7 mouse cellular contexts compared by ENCODE assay signal in the genomic region with DNA sequence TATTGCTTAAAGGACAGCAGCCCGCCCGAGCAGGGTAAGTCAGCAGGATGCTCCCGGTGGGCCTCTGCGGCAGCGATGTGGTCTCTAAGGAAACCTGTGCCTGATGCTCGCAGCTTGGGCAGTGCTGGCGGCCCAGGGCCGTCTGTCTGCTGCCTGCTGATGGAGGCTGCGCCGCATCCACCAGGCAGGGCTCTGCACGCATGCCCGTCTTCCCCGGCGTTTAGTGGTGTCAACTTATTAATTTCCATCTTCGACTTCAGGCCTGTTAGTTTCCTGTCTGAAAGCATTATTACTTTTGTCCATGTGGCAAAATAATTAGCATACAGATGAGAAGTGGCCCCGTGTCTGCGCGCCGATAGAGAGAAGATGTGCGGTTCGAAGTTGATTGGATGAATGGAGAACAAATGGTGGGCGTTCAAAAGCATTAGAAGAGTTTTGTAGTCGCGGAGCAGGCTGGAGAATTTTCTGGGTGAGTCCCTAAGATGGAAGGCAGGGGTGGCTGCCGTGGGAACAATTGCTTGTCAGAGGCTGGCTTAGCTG. TPM values are rescaled to one million over a fixed set of nuclear protein-coding genes. Genes with fewer than 3 reads are reported as not detected.
DNase-seq lines count a peak whose midpoint lies in the region; ATAC-seq and TF ChIP-seq lines count a peak whose summit lies in the region.

No protein-coding gene starts in this region.

- H3K4me2 ChIP-seq in forebrain, embryonic 13.5 days = peak overlapping the region; percentile 71

- peak overlapping the region; percentile 74 for H3K9ac ChIP-seq in forebrain, embryonic 13.5 days

- peaks cover 31% of the 10 kb centered on the region for H3K27me3 ChIP-seq in E14TG2a.4 (ENCODE audit: insufficient read depth, low read length)
- peaks cover 48% of the 10 kb centered on the region for H3K27me3 ChIP-seq in forebrain, embryonic 13.5 days
- H3K27me3 ChIP-seq in thymus, adult 2 months (ENCODE audit: control insufficient read depth, insufficient read depth, low read length) = no peaks in the 10 kb centered on the region

- H3K4me3 ChIP-seq in E14TG2a.4 (replicated peaks; ENCODE audit: low read length) = peak overlapping the region; percentile 54
- H3K4me3 ChIP-seq in forebrain, embryonic 13.5 days = peak overlapping the region; percentile 48
- no peak overlapping the region for H3K4me3 ChIP-seq in thymus, adult 2 months (ENCODE audit: control insufficient read depth, insufficient read depth, low read length)

- peaks cover 9% of the 10 kb centered on the region for H3K4me1 ChIP-seq in E14TG2a.4 (replicated peaks; ENCODE audit: low read depth, low read length)
- peaks cover 69% of the 10 kb centered on the region for H3K4me1 ChIP-seq in forebrain, embryonic 13.5 days
- no peaks in the 10 kb centered on the region for H3K4me1 ChIP-seq in thymus, adult 2 months (replicated peaks; ENCODE audit: control insufficient read depth, insufficient read depth, low read length)

- H3K36me3 ChIP-seq in E14TG2a.4 (ENCODE audit: insufficient read depth, low read length) = no peaks in the 10 kb centered on the region
- H3K36me3 ChIP-seq in forebrain, embryonic 13.5 days (ENCODE audit: poor library complexity, severe bottlenecking) = no peaks in the 10 kb centered on the region
- H3K36me3 ChIP-seq in thymus, adult 2 months (ENCODE audit: control insufficient read depth, insufficient read depth, low read length) = no peaks in the 10 kb centered on the region

- peak overlapping the region; percentile 95 for H3K27ac ChIP-seq in forebrain, embryonic 13.5 days
- no peak overlapping the region for H3K27ac ChIP-seq in thymus, adult 2 months (ENCODE audit: control insufficient read depth, insufficient read depth, low read length)

- no peak for TF ChIP-seq POLR2A in thymus, adult 2 months (IDR thresholded peaks at IDR 0.05; ENCODE audit: control insufficient read depth, extremely low read depth, insufficient read depth, low read length, poor library complexity)

- peak; percentile 82 for DNase-seq in brain, adult 2 months (ENCODE audit: low read depth, low spot score)
- DNase-seq in mesoderm, embryonic 11.5 days (ENCODE audit: low read depth, low spot score) = peak; percentile 19
- DNase-seq in thymus, adult 2 months = no peak
- DNase-seq in urinary bladder, postnatal 10 days (ENCODE audit: low spot score) = no peak
- DNase-seq in gastrocnemius, postnatal 36 days = no peak

- H3K9me3 ChIP-seq in E14TG2a.4 (ENCODE audit: low read length) = peaks cover 3% of the 10 kb centered on the region; the same call in 1 of the 2 replicates
- H3K9me3 ChIP-seq in forebrain, embryonic 13.5 days (replicated peaks) = no peaks in the 10 kb centered on the region

- intact Hi-C loops in gastrocnemius, postnatal 36 days (cut with DNase I) = no loop called here

- no peak for TF ChIP-seq CTCF in E14TG2a.4 (conservative IDR thresholded peaks at IDR 0.05; ENCODE audit: low read length)
- TF ChIP-seq CTCF in thymus, adult 2 months (IDR thresholded peaks at IDR 0.05; ENCODE audit: borderline replicate concordance, control insufficient read depth, extremely low read depth, insufficient read depth, low read length, poor library complexity) = no peak

- WGBS in forebrain, embryonic 13.5 days = under 1% methylated on average over 25 of the region's 25 CpGs
- WGBS in thymus, adult 2 months = 8% methylated on average over 25 of the region's 25 CpGs

- peak; percentile 42 for ATAC-seq in forebrain, embryonic 13.5 days

RNA-seq across cellular contexts. Expression of a gene that starts 6.6 kb away (rescaled TPM):
- 116 and 131 TPM in 2 replicates for polyA plus RNA-seq in forebrain, embryonic 13.5 days (2015; fragmentation: Nextera tagmentation; extraction: Ambion mirVana)
- polyA plus RNA-seq in thymus, adult 2 months (2012; rRNA removed) = 0.09 and 0.11 TPM in 2 replicates
- not detected for total RNA-seq in gastrocnemius, postnatal 36 days (2021)

Comparison
In these comparisons a context has a peak if more than half of its experiments do, and no peak if none do; other contexts are left out.
1. DNase-seq: peak in brain, adult 2 months (single experiment) and mesoderm, embryonic 11.5 days (single experiment); none in thymus, adult 2 months (single experiment), urinary bladder, postnatal 10 days (single experiment) and gastrocnemius, postnatal 36 days (0 of 2).
2. RNA of a gene that starts 6.6 kb away (polyA plus RNA-seq): 116 to 131 TPM in forebrain, embryonic 13.5 days; 0.09 to 0.11 TPM in thymus, adult 2 months; every median in the first group is over 100 times any median in the second.